Mouse (Mus musculus) limb, embryonic 11.5 days (tissue): ENCODE results near the gene Acp2. TPM values are rescaled to one million over a fixed set of nuclear protein-coding genes. Genes with fewer than 3 reads are reported as not detected.

ENCODE experiments used
- ATAC-seq: fragments of 200-750 bp; cut with Nextera tagmentation; 2 replicates; pipeline ENCODE4 v1.8.0; 2017; ENCODE audit warnings: low read depth; ENCODE audit not compliant: insufficient number of reproducible peaks, low FRiP score, low TSS enrichment
- DNase-seq: peaks from one replicate; pipeline ENCODE4 v3.0.0-alpha.2; 2015; ENCODE audit warnings: low spot score
- H3K27ac ChIP-seq: fragments of 300-500 bp; sonication (generic); replicated peaks from 2 replicates; pipeline ENCODE4 v1.5.1; 2014; ENCODE audit warnings: low read depth, mild to moderate bottlenecking, low read length
- H3K27me3 ChIP-seq: fragments of 300-500 bp; sonication (generic); 2 replicates; pipeline ENCODE4 v1.6.1; 2014; ENCODE audit warnings: mild to moderate bottlenecking, low read length, mixed read lengths; ENCODE audit not compliant: control insufficient read depth, insufficient read depth
- H3K36me3 ChIP-seq: fragments of 300-500 bp; sonication (generic); 2 replicates; pipeline ENCODE4 v1.6.1; 2014; ENCODE audit warnings: mild to moderate bottlenecking, low read length, moderate library complexity, mixed read lengths; ENCODE audit not compliant: control insufficient read depth, insufficient read depth
- H3K4me1 ChIP-seq: fragments of 300-500 bp; sonication (generic); 2 replicates; pipeline ENCODE4 v1.6.1; 2014; ENCODE audit warnings: low read length, mixed read lengths; ENCODE audit not compliant: control insufficient read depth, insufficient read depth
- H3K4me2 ChIP-seq: fragments of 300-500 bp; sonication (generic); 2 replicates; pipeline ENCODE4 v1.6.1; 2014; ENCODE audit warnings: low read depth, mild to moderate bottlenecking, moderate library complexity; ENCODE audit not compliant: severe bottlenecking
- H3K4me3 ChIP-seq: fragments of 300-500 bp; sonication (generic); 2 replicates; pipeline ENCODE4 v1.5.1; 2014; ENCODE audit warnings: low read depth, low read length
- H3K9ac ChIP-seq: fragments of 300-500 bp; sonication (generic); 2 replicates; pipeline ENCODE4 v1.6.1; 2014; ENCODE audit warnings: mild to moderate bottlenecking, low read length
- H3K9me3 ChIP-seq: fragments of 300-500 bp; sonication (generic); 2 replicates; pipeline ENCODE4 v1.6.1; 2016; ENCODE audit warnings: low read length; ENCODE audit not compliant: control insufficient read depth
- WGBS: fragments of 180-500 bp; shearing (Covaris S2); extraction: QIAGEN DNeasy Blood & Tissue Kit; methylation state at CpG from one replicate; pipeline ENCODE4 v1.1.7; 2014; 5-methylcytosine and 5-hydroxymethylcytosine counted together
- polyA plus RNA-seq: library from polyadenylated mRNA; unstranded; fragments of >200 nt; fragmentation: Nextera tagmentation; extraction: Ambion mirVana; gene quantifications from 2 replicates; pipeline ENCODE4 v1.2.1, GENCODE M21; 2014

The Acp2 gene
- polyA plus RNA-seq, 1 experiment from 2014 or later: 32.0 TPM

GRCm38 (mm10) chr2:91255661-91256150, 53.0 kb downstream of the Acp2 start, which contains the start of gene Pacsin3:
Gene Pacsin3 (plus strand): TSS chr2:91255954.
- H3K4me1 ChIP-seq: peaks cover 27% of the 10 kb centered on the region
- peak within 1 kb of the TSS; percentile 72 for H3K9ac ChIP-seq
- peak within 1 kb of the TSS; percentile 61 for H3K27ac ChIP-seq
- peaks cover 10% of the 10 kb centered on the region for H3K27me3 ChIP-seq
- no peaks in the 10 kb centered on the region for H3K36me3 ChIP-seq
- DNase-seq: peak; percentile 58
- no peak; the same call in 1 of the 2 replicates for ATAC-seq
- H3K9me3 ChIP-seq: no peaks in the 10 kb centered on the region
- WGBS: under 1% methylated on average over 27 of the region's 27 CpGs
- H3K4me3 ChIP-seq: peak within 1 kb of the TSS; percentile 67
- H3K4me2 ChIP-seq: peak within 1 kb of the TSS; percentile 95

GRCm38 (mm10) chr2:91256256-91257125, 53.8 kb downstream of the Acp2 start:
- 0% methylated on average over 52 of the region's 52 CpGs for WGBS
- no peaks in the 10 kb centered on the region for H3K9me3 ChIP-seq
- ATAC-seq: peak; percentile 66
- DNase-seq: peak; percentile 81
- H3K4me1 ChIP-seq: peaks cover 27% of the 10 kb centered on the region
- H3K36me3 ChIP-seq: peaks cover 4% of the 10 kb centered on the region; the same call in 1 of the 2 replicates
- H3K27ac ChIP-seq: peak overlapping the region; percentile 61
- peak overlapping the region; percentile 72 for H3K9ac ChIP-seq
- H3K4me3 ChIP-seq: peak overlapping the region; percentile 67
- H3K27me3 ChIP-seq: peaks cover 10% of the 10 kb centered on the region
- peak overlapping the region; percentile 95 for H3K4me2 ChIP-seq

GRCm38 (mm10) chr2:91257126-91257980, 54.7 kb downstream of the Acp2 start:
- DNase-seq: peak; percentile 80
- Histone ChIP-seq H3K4me1 (peaks cover 27% of the 10 kb centered on the region), H3K9ac (peak overlapping the region; percentile 72), H3K4me2 (peak overlapping the region; percentile 95), H3K27ac (peak overlapping the region; percentile 69), H3K9me3 (no peaks in the 10 kb centered on the region), H3K27me3 (peaks cover 10% of the 10 kb centered on the region), H3K36me3 (peaks cover 4% of the 10 kb centered on the region; the same call in 1 of the 2 replicates), H3K4me3 (peak overlapping the region; percentile 67)
- WGBS: 1% methylated on average over 22 of the region's 22 CpGs
- peak; percentile 80 for ATAC-seq

- H3K9me3 ChIP-seq: no peaks in the 10 kb centered on the region
- H3K27ac ChIP-seq: 0 out of 2 replicates have a peak overlapping the region, but pooled peaks have one; percentile 69
- peaks cover 10% of the 10 kb centered on the region for H3K27me3 ChIP-seq
- H3K36me3 ChIP-seq: peaks cover 4% of the 10 kb centered on the region; the same call in 1 of the 2 replicates
- H3K9ac ChIP-seq: peak overlapping the region; percentile 72
- H3K4me1 ChIP-seq: peaks cover 27% of the 10 kb centered on the region
- DNase-seq (no peak), ATAC-seq (no peak)
- peak overlapping the region; percentile 67 for H3K4me3 ChIP-seq
- peak overlapping the region; percentile 95 for H3K4me2 ChIP-seq
- WGBS: 79% methylated on average over 5 of the region's 5 CpGs
These were observed 55.4 kb downstream of the Acp2 start for GRCm38 (mm10) chr2:91258054-91258453.

- Histone ChIP-seq H3K4me1 (peaks cover 27% of the 10 kb centered on the region), H3K4me2 (no peak overlapping the region), H3K4me3 (no peak overlapping the region), H3K36me3 (peaks cover 7% of the 10 kb centered on the region; the same call in 1 of the 2 replicates), H3K27me3 (peaks cover 10% of the 10 kb centered on the region), H3K9ac (no peak overlapping the region), H3K9me3 (no peaks in the 10 kb centered on the region), H3K27ac (no peak overlapping the region)
- no peak for DNase-seq
- WGBS: 55% methylated on average over 1 of the region's 1 CpGs
- no peak for ATAC-seq
These were observed 56.1 kb downstream of the Acp2 start for GRCm38 (mm10) chr2:91258830-91259229.

- peaks cover 7% of the 10 kb centered on the region; the same call in 1 of the 2 replicates for H3K36me3 ChIP-seq
- H3K4me1 ChIP-seq: peaks cover 33% of the 10 kb centered on the region
- H3K4me2 ChIP-seq: no peak overlapping the region
- H3K27ac ChIP-seq: no peak overlapping the region
- H3K4me3 ChIP-seq: no peak overlapping the region
- H3K9ac ChIP-seq: no peak overlapping the region
- H3K27me3 ChIP-seq: peaks cover 7% of the 10 kb centered on the region
- 88% methylated on average over 1 of the region's 1 CpGs for WGBS
- ATAC-seq (no peak), DNase-seq (no peak)
- H3K9me3 ChIP-seq: no peaks in the 10 kb centered on the region
These were observed 56.8 kb downstream of the Acp2 start for GRCm38 (mm10) chr2:91259493-91259892.
